Mouse (Mus musculus) thymus, adult 2 months (tissue): ENCODE results near the gene Tma7.

Experiments
- CTCF ChIP-seq: fragments of 200-500 bp; IDR thresholded peaks from 2 replicates; pipeline ENCODE4 v1.5.1; 2012; ENCODE audit warnings: mild to moderate bottlenecking, control low read depth, low read length, moderate library complexity, borderline replicate concordance; ENCODE audit not compliant: control insufficient read depth, poor library complexity, insufficient read depth; ENCODE audit errors: extremely low read depth
- POLR2A ChIP-seq: fragments of 200-500 bp; IDR thresholded peaks from 2 replicates; pipeline ENCODE4 v1.6.1; 2012; ENCODE audit warnings: mild to moderate bottlenecking, low read length, control low read depth, moderate library complexity; ENCODE audit not compliant: control insufficient read depth, poor library complexity, insufficient read depth; ENCODE audit errors: extremely low read depth

DNA sequence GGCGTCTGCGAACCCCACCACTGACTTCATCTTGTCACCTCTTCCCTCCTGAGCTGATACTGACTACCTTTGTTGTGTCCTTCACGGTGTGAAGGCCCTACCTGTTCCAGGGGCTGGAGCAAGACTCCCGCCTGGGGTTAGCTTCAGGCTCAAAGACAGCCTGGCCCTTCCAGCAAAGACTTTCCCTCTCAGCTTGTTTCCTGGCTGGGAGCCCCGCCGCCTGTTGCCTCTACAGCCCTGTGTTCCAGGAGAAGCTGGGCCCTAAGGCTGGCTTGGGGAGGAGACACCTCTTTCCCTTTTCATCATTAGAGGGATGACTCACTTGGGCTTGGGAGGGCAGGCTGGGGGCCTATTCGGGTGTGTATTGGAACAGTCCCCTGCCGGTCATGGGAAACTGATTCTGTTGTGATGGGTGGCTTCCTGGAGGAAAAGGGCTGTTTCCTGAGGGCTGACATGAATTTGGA lies 43.5 kb downstream of the Tma7 start:
- TF ChIP-seq POLR2A (no peak), CTCF (no peak)
